Comparison of ENCODE assay signal across 9 mouse cellular contexts in the genomic region with DNA sequence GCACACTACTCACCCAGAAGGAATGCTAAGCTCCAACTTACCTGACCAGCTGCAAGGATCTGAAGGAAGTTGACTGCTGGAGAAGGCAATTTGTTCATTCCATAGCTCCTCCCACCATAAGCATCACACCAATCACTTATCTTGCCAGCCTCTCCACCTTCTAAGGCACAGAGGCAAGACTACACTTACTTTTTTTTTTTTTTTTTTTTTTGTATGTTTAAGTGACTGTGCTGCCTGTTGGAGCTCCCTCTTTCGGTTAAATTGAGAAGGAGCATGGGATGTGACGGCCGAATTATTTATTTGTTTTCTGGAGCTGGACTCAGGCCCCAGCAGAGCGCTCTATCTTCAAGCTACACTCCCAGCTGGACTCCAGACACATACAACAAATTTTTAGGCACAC. TPM values are rescaled to one million over a fixed set of nuclear protein-coding genes. Genes with fewer than 3 reads are reported as not detected.
DNase-seq lines count a peak whose midpoint lies in the region; ATAC-seq lines count a peak whose summit lies in the region.
"Had no signal": no experiment of that assay in that cellular context is flagged by ENCODE, and none has a peak within 500 bp of the region (broad histone marks: within the 10 kb centered on the region; RNA-seq: fewer than 3 reads in every experiment).

No protein-coding gene starts in this region.

- no peak overlapping the region for H3K4me3 ChIP-seq in intestine, embryonic 14.5 days (ENCODE audit: low read depth, low read length)
- no peak overlapping the region for H3K4me3 ChIP-seq in intestine, embryonic 15.5 days (replicated peaks)
- no peak overlapping the region for H3K4me3 ChIP-seq in forebrain, embryonic 16.5 days (replicated peaks; ENCODE audit: low read length)
- H3K4me3 ChIP-seq: limb, embryonic 12.5 days had no signal

- 25% methylated on average over 4 of the region's 4 CpGs for WGBS in intestine, embryonic 14.5 days
- 41% methylated on average over 4 of the region's 4 CpGs for whole genome bisulfite sequencing in intestine, embryonic 15.5 days
- WGBS in forebrain, embryonic 16.5 days: 36% methylated on average over 4 of the region's 4 CpGs

- H3K4me1 ChIP-seq in intestine, embryonic 14.5 days (replicated peaks; ENCODE audit: control insufficient read depth, insufficient read depth, low read length): no peaks in the 10 kb centered on the region
- no peaks in the 10 kb centered on the region for H3K4me1 ChIP-seq in intestine, embryonic 15.5 days (replicated peaks)
- H3K4me1 ChIP-seq in forebrain, embryonic 16.5 days (replicated peaks; ENCODE audit: control insufficient read depth, insufficient read depth, low read length): no peaks in the 10 kb centered on the region
- H3K4me1 ChIP-seq: limb, embryonic 12.5 days had no signal

- no peak overlapping the region for H3K9ac ChIP-seq in intestine, embryonic 14.5 days (ENCODE audit: low read length)
- H3K9ac ChIP-seq in intestine, embryonic 15.5 days: no peak overlapping the region
- H3K9ac ChIP-seq in forebrain, embryonic 16.5 days (replicated peaks; ENCODE audit: low read depth, low read length): no peak overlapping the region
- H3K9ac ChIP-seq: limb, embryonic 12.5 days had no signal

- peak; percentile 49 for DNase-seq in intestine, embryonic 14.5 days (ENCODE audit: low spot score)
- DNase-seq in CD4-positive, CD25-positive, alpha-beta regulatory T cell, adult 2 months (ENCODE audit: low read depth, low spot score): peak; percentile 68
- peak; percentile 0 for DNase-seq in T-cell, adult 2 months (ENCODE audit: low spot score)
- DNase-seq in forelimb bud, embryonic 11.5 days (ENCODE audit: low read depth, low spot score): peak; percentile 27
- peak; percentile 21 to 40 for DNase-seq in lung, postnatal 4 days
- DNase-seq in frontal cortex, postnatal 10 days (ENCODE audit: low spot score in 2 of 2): no peak

- no peak for ATAC-seq in intestine, embryonic 14.5 days (replicated peaks; ENCODE audit: low FRiP score, low TSS enrichment, low read depth)
- ATAC-seq in intestine, embryonic 15.5 days: no peak
- no peak for ATAC-seq in forebrain, embryonic 16.5 days

- no peaks in the 10 kb centered on the region for H3K36me3 ChIP-seq in intestine, embryonic 14.5 days (ENCODE audit: control insufficient read depth, insufficient read depth, low read length)
- no peaks in the 10 kb centered on the region for H3K36me3 ChIP-seq in intestine, embryonic 15.5 days
- no peaks in the 10 kb centered on the region for H3K36me3 ChIP-seq in forebrain, embryonic 16.5 days (ENCODE audit: control insufficient read depth, insufficient read depth)
- H3K36me3 ChIP-seq: limb, embryonic 12.5 days had no signal

- no peaks in the 10 kb centered on the region for H3K27me3 ChIP-seq in intestine, embryonic 14.5 days (replicated peaks; ENCODE audit: control insufficient read depth, insufficient read depth, low read length)
- no peaks in the 10 kb centered on the region for H3K27me3 ChIP-seq in intestine, embryonic 15.5 days (replicated peaks)
- no peaks in the 10 kb centered on the region for H3K27me3 ChIP-seq in forebrain, embryonic 16.5 days (replicated peaks; ENCODE audit: control insufficient read depth, insufficient read depth, low read length)
- H3K27me3 ChIP-seq: limb, embryonic 12.5 days had no signal

- no peak overlapping the region for H3K27ac ChIP-seq in intestine, embryonic 14.5 days (ENCODE audit: low read depth)
- H3K27ac ChIP-seq in intestine, embryonic 15.5 days: no peak overlapping the region
- no peak overlapping the region for H3K27ac ChIP-seq in forebrain, embryonic 16.5 days (ENCODE audit: low read length)
- H3K27ac ChIP-seq: limb, embryonic 12.5 days had no signal

- H3K4me2 ChIP-seq in intestine, embryonic 14.5 days (ENCODE audit: low read length): no peak overlapping the region
- no peak overlapping the region for H3K4me2 ChIP-seq in intestine, embryonic 15.5 days (replicated peaks)
- no peak overlapping the region for H3K4me2 ChIP-seq in forebrain, embryonic 16.5 days (ENCODE audit: low read length)
- H3K4me2 ChIP-seq: limb, embryonic 12.5 days had no signal

- no peaks in the 10 kb centered on the region for H3K9me3 ChIP-seq in intestine, embryonic 14.5 days (ENCODE audit: control insufficient read depth, low read length)
- H3K9me3 ChIP-seq in intestine, embryonic 15.5 days: no peaks in the 10 kb centered on the region
- H3K9me3 ChIP-seq in forebrain, embryonic 16.5 days (ENCODE audit: control insufficient read depth, low read length): no peaks in the 10 kb centered on the region
- H3K9me3 ChIP-seq: limb, embryonic 12.5 days had no signal

RNA-seq across cellular contexts. Expression of a gene that starts 60.0 kb away (rescaled TPM):
- 11.2 and 13.6 TPM in 2 replicates for polyA plus RNA-seq in intestine, embryonic 14.5 days (2014; fragmentation: Nextera tagmentation; extraction: Ambion mirVana)
- polyA plus RNA-seq in intestine, embryonic 15.5 days (2015; fragmentation: Nextera tagmentation; extraction: Ambion mirVana): 10.7 and 11.3 TPM in 2 replicates
- polyA plus RNA-seq in forebrain, embryonic 16.5 days (2015; fragmentation: Nextera tagmentation; extraction: Ambion mirVana): 1.4 and 1.8 TPM in 2 replicates

Comparison
In these comparisons a context has a peak if more than half of its experiments do, and no peak if none do; other contexts are left out.
1. DNase-seq: peak in intestine, embryonic 14.5 days (single experiment), CD4-positive, CD25-positive, alpha-beta regulatory T cell, adult 2 months (single experiment), T-cell, adult 2 months (single experiment), forelimb bud, embryonic 11.5 days (single experiment) and lung, postnatal 4 days (2 of 2); none in frontal cortex, postnatal 10 days (0 of 2).